Comparison of ENCODE assay signal across 15 mouse cellular contexts in genomic region chr5:30909863-30910262, GRCm38 (mm10). TPM values are rescaled to one million over a fixed set of nuclear protein-coding genes. Genes with fewer than 3 reads are reported as not detected.
DNase-seq lines count a peak whose midpoint lies in the region; ATAC-seq and TF ChIP-seq lines count a peak whose summit lies in the region.
"Had no signal": no experiment of that assay in that cellular context is flagged by ENCODE, and none has a peak within 500 bp of the region (broad histone marks: within the 10 kb centered on the region; RNA-seq: fewer than 3 reads in every experiment).

No protein-coding gene starts in this region.

- no peak overlapping the region for H3K4me3 ChIP-seq in gastrocnemius, adult 2 months
- H3K4me3 ChIP-seq in kidney, embryonic 16.5 days (ENCODE audit: low read length), result no peak overlapping the region
- H3K4me3 ChIP-seq in intestine, postnatal 0 days (ENCODE audit: low read depth, low read length), result no peak overlapping the region
- H3K4me3 ChIP-seq in small intestine, adult 2 months (ENCODE audit: low read depth, low read length), result no peak overlapping the region
- H3K4me3 ChIP-seq: forebrain, embryonic 10.5 days; midbrain, embryonic 12.5 days; neural tube, embryonic 12.5 days had no signal

- no peaks in the 10 kb centered on the region for H3K9me3 ChIP-seq in kidney, embryonic 16.5 days (ENCODE audit: low read length)
- H3K9me3 ChIP-seq in intestine, postnatal 0 days (ENCODE audit: control insufficient read depth), result no peaks in the 10 kb centered on the region
- H3K9me3 ChIP-seq: forebrain, embryonic 10.5 days; midbrain, embryonic 12.5 days; neural tube, embryonic 12.5 days had no signal

- no peak for TF ChIP-seq POLR2A in small intestine, adult 2 months (IDR thresholded peaks at IDR 0.05; ENCODE audit: low read depth, low read length)

- peaks cover 72% of the 10 kb centered on the region for H3K4me1 ChIP-seq in kidney, embryonic 16.5 days (ENCODE audit: insufficient read depth, low read length)
- H3K4me1 ChIP-seq in intestine, postnatal 0 days (replicated peaks; ENCODE audit: control insufficient read depth, insufficient read depth, low read length), result peaks cover 24% of the 10 kb centered on the region
- H3K4me1 ChIP-seq in small intestine, adult 2 months (ENCODE audit: control insufficient read depth, insufficient read depth, insufficient read length, low read length), result peaks cover 31% of the 10 kb centered on the region

- no peak for ATAC-seq in kidney, embryonic 16.5 days (ENCODE audit: low FRiP score, low TSS enrichment)
- no peak for ATAC-seq in intestine, postnatal 0 days
- ATAC-seq: hindbrain, postnatal 0 days had no signal

- no peaks in the 10 kb centered on the region for H3K27me3 ChIP-seq in kidney, embryonic 16.5 days (ENCODE audit: insufficient read depth, low read length)
- H3K27me3 ChIP-seq in intestine, postnatal 0 days (replicated peaks; ENCODE audit: control insufficient read depth, insufficient read depth, low read length), result no peaks in the 10 kb centered on the region
- H3K27me3 ChIP-seq in small intestine, adult 2 months (ENCODE audit: control insufficient read depth, insufficient read depth, low read length), result no peaks in the 10 kb centered on the region
- H3K27me3 ChIP-seq: neural tube, embryonic 12.5 days had no signal

- no peak for DNase-seq in gastrocnemius, adult 2 months
- DNase-seq in gastrocnemius, postnatal 10 days, result no peak
- DNase-seq in kidney, adult 18-20 months, result no peak
- DNase-seq in frontal cortex, postnatal 36 days (ENCODE audit: low spot score in 2 of 2), result no peak
- no peak for DNase-seq in testis, postnatal 10 days (ENCODE audit: low spot score)
- DNase-seq: layer of hippocampus, adult 9-11 months; left cerebral cortex, postnatal 4 days had no signal

- peaks cover 11% of the 10 kb centered on the region for H3K36me3 ChIP-seq in kidney, embryonic 16.5 days (ENCODE audit: insufficient read depth, low read length)
- H3K36me3 ChIP-seq in intestine, postnatal 0 days (ENCODE audit: control insufficient read depth, insufficient read depth), result peaks cover 11% of the 10 kb centered on the region
- H3K36me3 ChIP-seq in small intestine, adult 2 months (ENCODE audit: control insufficient read depth, insufficient read depth, low read length), result peaks cover 7% of the 10 kb centered on the region; the same call in 1 of the 2 replicates

- H3K4me2 ChIP-seq in kidney, embryonic 16.5 days (replicated peaks; ENCODE audit: low read depth, low read length), result no peak overlapping the region
- H3K4me2 ChIP-seq in intestine, postnatal 0 days (replicated peaks; ENCODE audit: low read depth), result no peak overlapping the region
- H3K4me2 ChIP-seq: midbrain, embryonic 12.5 days; neural tube, embryonic 12.5 days had no signal

- H3K27ac ChIP-seq in gastrocnemius, adult 2 months, result peak overlapping the region; percentile 94
- H3K27ac ChIP-seq in kidney, embryonic 16.5 days (ENCODE audit: low read length), result peak overlapping the region; percentile 98
- peak overlapping the region; percentile 95 for H3K27ac ChIP-seq in intestine, postnatal 0 days (ENCODE audit: low read depth, low read length)
- H3K27ac ChIP-seq in small intestine, adult 2 months (ENCODE audit: insufficient read depth, low read depth, low read length), result peak overlapping the region; percentile 93
- H3K27ac ChIP-seq: hindbrain, postnatal 0 days; midbrain, embryonic 12.5 days; neural tube, embryonic 12.5 days had no signal

- WGBS in kidney, embryonic 16.5 days, result 82% methylated on average over 7 of the region's 7 CpGs
- 73% methylated on average over 7 of the region's 7 CpGs for WGBS in intestine, postnatal 0 days
- 71% methylated on average over 7 of the region's 7 CpGs for WGBS in small intestine, adult 2 months

- intact Hi-C loops in gastrocnemius, adult 2 months (cut with DNase I), result no loop called here

- no peak overlapping the region for H3K9ac ChIP-seq in kidney, embryonic 16.5 days (replicated peaks; ENCODE audit: low read length)
- H3K9ac ChIP-seq in intestine, postnatal 0 days (ENCODE audit: low read depth, low read length), result no peak overlapping the region
- H3K9ac ChIP-seq: midbrain, embryonic 12.5 days; neural tube, embryonic 12.5 days had no signal

- TF ChIP-seq CTCF in gastrocnemius, adult 2 months (IDR thresholded peaks at IDR 0.05), result no peak
- TF ChIP-seq CTCF in intestine, postnatal 0 days (IDR thresholded peaks at IDR 0.05; ENCODE audit: low read depth), result no peak
- TF ChIP-seq CTCF in small intestine, adult 2 months (IDR thresholded peaks at IDR 0.05; ENCODE audit: extremely low read depth, insufficient read length, insufficient replicate concordance, low read depth, low read length), result no peak

RNA-seq across cellular contexts. Expression of gene Ost4, which starts 2.3 kb away (rescaled TPM):
- 100 to 1,000 TPM; 103 to 121 TPM for total RNA-seq in gastrocnemius, adult 2 months (2021)
- 100 to 1,000 TPM; 149 to 168 TPM for total RNA-seq in gastrocnemius, postnatal 10 days (2021)
- polyA plus RNA-seq in kidney, embryonic 16.5 days (2015; fragmentation: Nextera tagmentation; extraction: Ambion mirVana), result 457 and 467 TPM in 2 replicates
- 458 and 495 TPM in 2 replicates for polyA plus RNA-seq in intestine, postnatal 0 days (2015; fragmentation: Nextera tagmentation; extraction: Ambion mirVana)
- polyA plus RNA-seq in small intestine, adult 2 months (2012; rRNA removed), result 161 and 211 TPM in 2 replicates

RNA-seq across cellular contexts. Expression of gene Emilin1, which starts 3.3 kb away (rescaled TPM):
- 1 to 10 TPM; 2.7 to 7.7 TPM for total RNA-seq in gastrocnemius, adult 2 months (2021)
- 10 to 100 TPM; 42.2 to 60.5 TPM for total RNA-seq in gastrocnemius, postnatal 10 days (2021)
- polyA plus RNA-seq in kidney, embryonic 16.5 days (2015; fragmentation: Nextera tagmentation; extraction: Ambion mirVana), result 335 and 366 TPM in 2 replicates
- 63.2 and 63.7 TPM in 2 replicates for polyA plus RNA-seq in intestine, postnatal 0 days (2015; fragmentation: Nextera tagmentation; extraction: Ambion mirVana)
- polyA plus RNA-seq in small intestine, adult 2 months (2012; rRNA removed), result 51.8 and 81.9 TPM in 2 replicates

RNA-seq across cellular contexts. Expression of gene Khk, which starts 11.4 kb away (rescaled TPM):
- 10 to 100 TPM; 29.2 to 30.8 TPM for total RNA-seq in gastrocnemius, adult 2 months (2021)
- 10 to 100 TPM; 27.9 TPM for total RNA-seq in gastrocnemius, postnatal 10 days (2021)
- polyA plus RNA-seq in kidney, embryonic 16.5 days (2015; fragmentation: Nextera tagmentation; extraction: Ambion mirVana), result 38.8 and 41.4 TPM in 2 replicates
- polyA plus RNA-seq in intestine, postnatal 0 days (2015; fragmentation: Nextera tagmentation; extraction: Ambion mirVana), result 89.6 and 97.9 TPM in 2 replicates
- polyA plus RNA-seq in small intestine, adult 2 months (2012; rRNA removed), result 285 and 579 TPM in 2 replicates

RNA-seq across cellular contexts. Expression of gene Agbl5, which starts 21.4 kb away (rescaled TPM):
- 1 to 10 TPM; 1.6 to 2.3 TPM for total RNA-seq in gastrocnemius, adult 2 months (2021)
- 1 to 10 TPM; 4.5 to 5.0 TPM for total RNA-seq in gastrocnemius, postnatal 10 days (2021)
- polyA plus RNA-seq in kidney, embryonic 16.5 days (2015; fragmentation: Nextera tagmentation; extraction: Ambion mirVana), result 23.9 and 27.1 TPM in 2 replicates
- polyA plus RNA-seq in intestine, postnatal 0 days (2015; fragmentation: Nextera tagmentation; extraction: Ambion mirVana), result 5.5 and 6.5 TPM in 2 replicates
- polyA plus RNA-seq in small intestine, adult 2 months (2012; rRNA removed), result 4.1 and 10.2 TPM in 2 replicates

RNA-seq across cellular contexts. Expression of gene Cgref1, which starts 35.5 kb away (rescaled TPM):
- 1 to 10 TPM; 2.0 to 2.9 TPM for total RNA-seq in gastrocnemius, adult 2 months (2021)
- 10 to 100 TPM in 1 of 2 experiments, 1 to 10 TPM in 1; 8.5 to 15.3 TPM for total RNA-seq in gastrocnemius, postnatal 10 days (2021)
- 17.9 and 20.3 TPM in 2 replicates for polyA plus RNA-seq in kidney, embryonic 16.5 days (2015; fragmentation: Nextera tagmentation; extraction: Ambion mirVana)
- polyA plus RNA-seq in intestine, postnatal 0 days (2015; fragmentation: Nextera tagmentation; extraction: Ambion mirVana), result 535 and 618 TPM in 2 replicates
- polyA plus RNA-seq in small intestine, adult 2 months (2012; rRNA removed), result 219 and 481 TPM in 2 replicates
- total RNA-seq: common myeloid progenitor, adult 5-6 weeks had no signal
